Mouse (Mus musculus) intestine, postnatal 0 days (tissue): Measurements from ENCODE around the gene Fxr2. TPM values are rescaled to one million over a fixed set of nuclear protein-coding genes. Genes with fewer than 3 reads are reported as not detected.

Experiments used
- ATAC-seq: fragments of 200-750 bp; cut with Nextera tagmentation; 2 replicates; pipeline ENCODE4 v1.8.0; 2017; ENCODE audit warnings: mild to moderate bottlenecking, moderate TSS enrichment, moderate library complexity
- H3K27ac ChIP-seq: fragments of 300-500 bp; sonication (generic); 2 replicates; pipeline ENCODE4 v1.5.1; 2014; ENCODE audit warnings: mild to moderate bottlenecking, low read depth, low read length, moderate library complexity
- H3K27me3 ChIP-seq: fragments of 300-500 bp; sonication (generic); replicated peaks from 2 replicates; pipeline ENCODE4 v1.6.1; 2014; ENCODE audit warnings: low read length, mixed read lengths; ENCODE audit not compliant: control insufficient read depth, insufficient read depth
- H3K36me3 ChIP-seq: fragments of 300-500 bp; sonication (generic); 2 replicates; pipeline ENCODE4 v1.6.1; 2014; ENCODE audit warnings: mild to moderate bottlenecking, moderate library complexity; ENCODE audit not compliant: control insufficient read depth, insufficient read depth
- H3K4me1 ChIP-seq: fragments of 300-500 bp; sonication (generic); replicated peaks from 2 replicates; pipeline ENCODE4 v1.6.1; 2014; ENCODE audit warnings: antibody characterized with exemption, low read length, mixed read lengths; ENCODE audit not compliant: control insufficient read depth, insufficient read depth
- H3K4me2 ChIP-seq: fragments of 300-500 bp; sonication (generic); replicated peaks from 2 replicates; pipeline ENCODE4 v1.6.1; 2014; ENCODE audit warnings: low read depth, mild to moderate bottlenecking, moderate library complexity
- H3K4me3 ChIP-seq: fragments of 300-500 bp; sonication (generic); 2 replicates; pipeline ENCODE4 v1.5.1; 2014; ENCODE audit warnings: low read depth, low read length
- H3K9ac ChIP-seq: fragments of 300-500 bp; sonication (generic); 2 replicates; pipeline ENCODE4 v1.6.1; 2014; ENCODE audit warnings: mild to moderate bottlenecking, low read depth, low read length
- H3K9me3 ChIP-seq: fragments of 300-500 bp; sonication (generic); 2 replicates; pipeline ENCODE4 v1.6.1; 2016; ENCODE audit warnings: mixed run types; ENCODE audit not compliant: control insufficient read depth
- CTCF ChIP-seq: sonication (generic); IDR thresholded peaks from 2 replicates; pipeline ENCODE4 v1.5.1; 2016; ENCODE audit warnings: low read depth, mild to moderate bottlenecking, control low read depth, antibody characterized with exemption, moderate library complexity
- WGBS: fragments of 180-500 bp; shearing (Covaris S2); extraction: QIAGEN DNeasy Blood & Tissue Kit; methylation state at CpG from one replicate; pipeline ENCODE4 v1.1.7; 2014; 5-methylcytosine and 5-hydroxymethylcytosine counted together
- polyA plus RNA-seq: library from polyadenylated mRNA; unstranded; fragments of >200 nt; fragmentation: Nextera tagmentation; extraction: Ambion mirVana; gene quantifications from 2 replicates; pipeline ENCODE4 v1.2.1, GENCODE M21; 2015

The Fxr2 gene
- polyA plus RNA-seq, 1 experiment from 2014 or later, result 9.8 TPM

- H3K4me3 ChIP-seq, result no peak overlapping the region
- ATAC-seq, result no peak
- no peak overlapping the region for H3K27ac ChIP-seq
- TF ChIP-seq CTCF, result no peak
- H3K4me1 ChIP-seq, result no peaks in the 10 kb centered on the region
- no peak overlapping the region for H3K4me2 ChIP-seq
- no peaks in the 10 kb centered on the region for H3K9me3 ChIP-seq
- H3K27me3 ChIP-seq, result no peaks in the 10 kb centered on the region
- H3K9ac ChIP-seq, result no peak overlapping the region
- 90% methylated on average over 3 of the region's 3 CpGs for WGBS
- H3K36me3 ChIP-seq, result peaks cover 51% of the 10 kb centered on the region
Observed at GRCm38 (mm10) chr11:69591424-69591823, 41.4 kb upstream of the Fxr2 start.

GRCm38 (mm10) chr11:69591899-69592637 lies 40.7 kb upstream of the Fxr2 start:
- H3K4me1 ChIP-seq, result no peaks in the 10 kb centered on the region
- no peaks in the 10 kb centered on the region for H3K9me3 ChIP-seq
- no peak for ATAC-seq
- peaks cover 51% of the 10 kb centered on the region for H3K36me3 ChIP-seq
- no peak for TF ChIP-seq CTCF
- no peak overlapping the region for H3K9ac ChIP-seq
- no peak overlapping the region for H3K4me3 ChIP-seq
- no peak overlapping the region for H3K4me2 ChIP-seq
- H3K27ac ChIP-seq, result no peak overlapping the region
- WGBS, result 75% methylated on average over 7 of the region's 7 CpGs
- no peaks in the 10 kb centered on the region for H3K27me3 ChIP-seq

GRCm38 (mm10) chr11:69592799-69593198 lies 40.0 kb upstream of the Fxr2 start:
- H3K4me3 ChIP-seq, result no peak overlapping the region
- no peak overlapping the region for H3K27ac ChIP-seq
- H3K27me3 ChIP-seq, result no peaks in the 10 kb centered on the region
- no peaks in the 10 kb centered on the region for H3K9me3 ChIP-seq
- no peak for TF ChIP-seq CTCF
- H3K4me2 ChIP-seq, result no peak overlapping the region
- H3K9ac ChIP-seq, result no peak overlapping the region
- 79% methylated on average over 4 of the region's 4 CpGs for WGBS
- H3K36me3 ChIP-seq, result peaks cover 46% of the 10 kb centered on the region
- no peaks in the 10 kb centered on the region for H3K4me1 ChIP-seq
- ATAC-seq, result no peak

GRCm38 (mm10) chr11:69594853-69595252 lies 37.9 kb upstream of the Fxr2 start:
- Histone ChIP-seq H3K4me3 (no peak overlapping the region), H3K4me2 (no peak overlapping the region), H3K9ac (no peak overlapping the region), H3K27me3 (no peaks in the 10 kb centered on the region), H3K27ac (no peak overlapping the region), H3K4me1 (no peaks in the 10 kb centered on the region), H3K9me3 (no peaks in the 10 kb centered on the region), H3K36me3 (peaks cover 26% of the 10 kb centered on the region)
- TF ChIP-seq CTCF, result no peak
- no peak for ATAC-seq
- 96% methylated on average over 6 of the region's 6 CpGs for WGBS

- 14% methylated on average over 9 of the region's 9 CpGs for WGBS
- H3K9ac ChIP-seq, result no peak overlapping the region
- H3K4me3 ChIP-seq, result no peak overlapping the region
- ATAC-seq, result no peak
- H3K36me3 ChIP-seq, result no peaks in the 10 kb centered on the region
- peaks cover 8% of the 10 kb centered on the region; the same call in 1 of the 2 replicates for H3K27me3 ChIP-seq
- H3K9me3 ChIP-seq, result no peaks in the 10 kb centered on the region
- H3K4me2 ChIP-seq, result 0 out of 2 replicates have a peak overlapping the region, but pooled peaks have one; percentile 17
- H3K27ac ChIP-seq, result no peak overlapping the region
- H3K4me1 ChIP-seq, result 0 out of 2 replicates have a peak, but pooled peaks cover 4% of the 10 kb centered on the region
- TF ChIP-seq CTCF, result no peak; the same call in 1 of the 2 replicates
Observed at GRCm38 (mm10) chr11:69599436-69599835, 33.4 kb upstream of the Fxr2 start.

- Histone ChIP-seq H3K9ac (no peak overlapping the region), H3K4me3 (no peak overlapping the region), H3K4me2 (peak overlapping the region; percentile 17; the same call in 1 of the 2 replicates), H3K36me3 (no peaks in the 10 kb centered on the region), H3K27ac (peak overlapping the region; percentile 50; the same call in 1 of the 2 replicates), H3K4me1 (0 out of 2 replicates have a peak, but pooled peaks cover 7% of the 10 kb centered on the region), H3K27me3 (peaks cover 14% of the 10 kb centered on the region), H3K9me3 (no peaks in the 10 kb centered on the region)
- 22% methylated on average over 6 of the region's 6 CpGs for WGBS
- no peak for TF ChIP-seq CTCF
- no peak for ATAC-seq
Observed at GRCm38 (mm10) chr11:69600098-69600497, 32.7 kb upstream of the Fxr2 start.
